Mouse (Mus musculus) heart, adult 2 months (tissue): ENCODE results near the gene Fam50b.

Experiments used
- CTCF ChIP-seq: fragments of 200-600 bp; IDR thresholded peaks from 2 replicates; pipeline ENCODE4 v1.8.1; 2022; ENCODE audit warnings: antibody characterized with exemption, mild to moderate bottlenecking, moderate library complexity
- EP300 ChIP-seq: fragments of 200-500 bp; IDR thresholded peaks from 2 replicates; pipeline ENCODE4 v1.6.1; 2011; ENCODE audit warnings: low read depth, low read length, control low read depth; ENCODE audit not compliant: insufficient read depth

DNA sequence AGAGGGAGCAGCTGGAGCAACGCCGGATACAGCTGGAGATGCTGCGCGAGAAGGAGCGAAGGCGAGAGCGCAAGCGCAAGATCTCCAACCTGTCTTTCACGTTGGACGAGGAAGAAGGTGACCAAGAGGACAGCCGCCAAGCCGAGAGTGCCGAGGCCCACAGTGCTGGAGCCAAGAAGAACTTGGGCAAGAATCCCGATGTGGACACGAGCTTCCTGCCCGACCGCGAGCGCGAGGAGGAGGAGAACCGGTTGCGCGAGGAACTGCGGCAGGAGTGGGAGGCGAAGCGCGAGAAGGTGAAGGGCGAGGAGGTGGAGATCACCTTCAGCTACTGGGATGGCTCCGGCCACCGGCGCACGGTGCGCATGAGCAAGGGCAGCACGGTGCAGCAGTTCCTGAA lies 12.2 kb downstream of the Fam50b start:
- TF ChIP-seq EP300 (no peak), CTCF (no peak)
